Mouse (Mus musculus) CH12.LX (cell line): ENCODE results near the gene Fam169b. TPM values are rescaled to one million over a fixed set of nuclear protein-coding genes. Genes with fewer than 3 reads are reported as not detected.

Source experiments
- DNase-seq: peaks from one replicate; pipeline ENCODE4 v3.0.0-alpha.2; 2013; ENCODE audit errors: extremely low read depth
- H3K27ac ChIP-seq: 2 replicates; pipeline ENCODE4 v1.5.1; 2012; ENCODE audit warnings: low read depth, mild to moderate bottlenecking, control low read depth, moderate library complexity; ENCODE audit not compliant: insufficient read depth
- H3K27me3 ChIP-seq: replicated peaks from 2 replicates; pipeline ENCODE3; 2012; ENCODE audit warnings: inconsistent platforms
- H3K36me3 ChIP-seq, 2 experiments: replicated peaks in 1 of 2; 2 replicates each; pipeline versions ENCODE3 to v1.6.1; 2012; ENCODE audit warnings: inconsistent platforms in 1 of 2, low read length in 1 of 2, mild to moderate bottlenecking in 1 of 2, mixed read lengths in 1 of 2, moderate library complexity in 1 of 2; ENCODE audit not compliant: control insufficient read depth in 1 of 2, insufficient read depth in 1 of 2
- H3K4me1 ChIP-seq, 2 experiments: 2 replicates each; pipeline ENCODE4 v1.6.1; 2012; ENCODE audit warnings: inconsistent platforms in 1 of 2, moderate library complexity in 1 of 2; ENCODE audit not compliant: insufficient read depth in 2 of 2, control insufficient read depth in 1 of 2
- H3K4me2 ChIP-seq: 2 replicates; pipeline ENCODE4 v1.6.1; 2012; ENCODE audit warnings: low read depth, mild to moderate bottlenecking, control low read depth; ENCODE audit not compliant: poor library complexity, insufficient read depth, severe bottlenecking
- H3K4me3 ChIP-seq, 3 experiments: fragments of 150-350 bp in 1 of 3; sonication (generic) in 1 of 3; replicated peaks in 1 of 3; 2 replicates each; pipeline versions ENCODE3 to v1.5.1; 2011 to 2012; ENCODE audit warnings: low read depth in 2 of 3, low read length in 2 of 3, mild to moderate bottlenecking in 2 of 3, moderate library complexity in 2 of 3, control low read depth in 1 of 3, improper control_type of control experiment in 1 of 3, inconsistent platforms in 1 of 3, mixed read lengths in 1 of 3; ENCODE audit not compliant: poor library complexity in 1 of 3
- H3K79me2 ChIP-seq: replicated peaks from 2 replicates; pipeline ENCODE4 v1.6.1; 2012; ENCODE audit warnings: mild to moderate bottlenecking, moderate library complexity; ENCODE audit not compliant: control insufficient read depth, poor library complexity, insufficient read depth, severe bottlenecking; ENCODE audit errors: extremely low read depth
- H3K9ac ChIP-seq: 2 replicates; pipeline ENCODE4 v1.6.1; 2012; ENCODE audit warnings: low read depth, mild to moderate bottlenecking, control low read depth, moderate library complexity; ENCODE audit not compliant: insufficient read depth
- H3K9me3 ChIP-seq: replicated peaks from 2 replicates; pipeline ENCODE3; 2012; ENCODE audit warnings: low read length, inconsistent platforms, mixed read lengths
- CHD2 ChIP-seq: IDR thresholded peaks from 2 replicates; pipeline ENCODE4 v1.6.1; 2011; ENCODE audit warnings: low read length, improper control_type of control experiment
- EP300 ChIP-seq: IDR thresholded peaks from 2 replicates; pipeline ENCODE4 v1.6.1; 2011; ENCODE audit warnings: low read length, improper control_type of control experiment
- GABPA ChIP-seq: IDR thresholded peaks from 2 replicates; pipeline ENCODE4 v1.6.1; 2012; ENCODE audit warnings: low read depth, low read length, improper control_type of control experiment, inconsistent platforms; ENCODE audit not compliant: insufficient replicate concordance
- HCFC1 ChIP-seq: IDR thresholded peaks from 2 replicates; pipeline ENCODE4 v1.6.1; 2012; ENCODE audit warnings: low read depth, mild to moderate bottlenecking, inconsistent platforms, low read length, improper control_type of control experiment
- IRF4 ChIP-seq: IDR thresholded peaks from 2 replicates; pipeline ENCODE4 v1.6.1; 2014; ENCODE audit warnings: low read depth, mild to moderate bottlenecking, inconsistent platforms, low read length, improper control_type of control experiment
- MAFK ChIP-seq: IDR thresholded peaks from 2 replicates; pipeline ENCODE4 v1.6.1; 2011; ENCODE audit warnings: low read length, improper control_type of control experiment; ENCODE audit not compliant: insufficient replicate concordance
- MAX ChIP-seq: IDR thresholded peaks from 2 replicates; pipeline ENCODE4 v1.6.1; 2011; ENCODE audit warnings: low read length, improper control_type of control experiment
- MXI1 ChIP-seq: IDR thresholded peaks from 2 replicates; pipeline ENCODE4 v1.6.1; 2011; ENCODE audit warnings: mild to moderate bottlenecking, low read depth, low read length, improper control_type of control experiment
- NELFE ChIP-seq: IDR thresholded peaks from 2 replicates; pipeline ENCODE4 v1.6.1; 2011; ENCODE audit warnings: low read depth, low read length, improper control_type of control experiment
- POLR2A ChIP-seq: IDR thresholded peaks from 2 replicates; pipeline ENCODE4 v1.6.1; 2011; ENCODE audit warnings: low read depth, mild to moderate bottlenecking, improper control_type of control experiment, low read length
- POLR2AphosphoS2 ChIP-seq: IDR thresholded peaks from 2 replicates; pipeline ENCODE4 v1.6.1; 2011; ENCODE audit warnings: low read depth, low read length, improper control_type of control experiment
- RCOR1 ChIP-seq: conservative IDR thresholded peaks from 2 replicates; pipeline ENCODE4 v1.6.1; 2012; ENCODE audit warnings: low read depth, mild to moderate bottlenecking, inconsistent platforms, low read length, improper control_type of control experiment
- SIN3A ChIP-seq: IDR thresholded peaks from 2 replicates; pipeline ENCODE4 v1.6.1; 2012; ENCODE audit warnings: low read length, improper control_type of control experiment, inconsistent platforms
- TBP ChIP-seq: conservative IDR thresholded peaks from 2 replicates; pipeline ENCODE4 v1.6.1; 2011; ENCODE audit warnings: low read depth, low read length, improper control_type of control experiment
- UBTF ChIP-seq: IDR thresholded peaks from 2 replicates; pipeline ENCODE4 v1.6.1; 2012; ENCODE audit warnings: low read depth, mild to moderate bottlenecking, inconsistent platforms, low read length, improper control_type of control experiment, moderate library complexity
- USF1 ChIP-seq: IDR thresholded peaks from 2 replicates; pipeline ENCODE4 v1.6.1; 2014; ENCODE audit warnings: low read depth, mild to moderate bottlenecking, inconsistent platforms, low read length, improper control_type of control experiment
- ZKSCAN1 ChIP-seq: IDR thresholded peaks from 2 replicates; pipeline ENCODE4 v1.6.1; 2012; ENCODE audit warnings: low read depth, inconsistent platforms, low read length, improper control_type of control experiment, borderline replicate concordance
- ZMIZ1 ChIP-seq: IDR thresholded peaks from 2 replicates; pipeline ENCODE4 v1.6.1; 2012; ENCODE audit warnings: low read depth, mild to moderate bottlenecking, inconsistent platforms, low read length, improper control_type of control experiment
- ZNF384 ChIP-seq: IDR thresholded peaks from 2 replicates; pipeline ENCODE4 v1.6.1; 2012; ENCODE audit warnings: low read depth, low read length, improper control_type of control experiment, inconsistent platforms
- dilution Hi-C: fragments of 300-500 bp; cut with MboI; formaldehyde crosslinking; loops from 2 replicates; pipeline ENCODE4 v1.14.3; 2020; ENCODE audit warnings: low sequenced_read_pairs; ENCODE audit not compliant: extremely low pct_unique_long_range_greater_than_20kb, extremely low pct_ligation_motif_present
- in situ Hi-C: fragments of 300-500 bp; cut with MboI; formaldehyde crosslinking; loops from 3 replicates; pipeline ENCODE4 v1.14.3; 2019; ENCODE audit warnings: low sequenced_read_pairs, low pct_ligation_motif_present, low pct_unique_long_range_greater_than_20kb, mixed read lengths
- polyA plus RNA-seq: library from polyadenylated mRNA; unstranded; fragments of >175 nt; gene quantifications from 2 replicates; pipeline ENCODE4 v1.2.1, GENCODE M21; 2012; ENCODE audit warnings: low read depth; ENCODE audit not compliant: insufficient read length
- total RNA-seq, 2 experiments: library from RNA; depleted of rRNA; stranded (reverse); fragments of 300-350 nt in 1 of 2; fragments of >200 nt in 1 of 2; gene quantifications; 2 replicates each; pipeline ENCODE4 v1.2.3; 2012 to 2014

Fam169b gene
- total and polyA plus RNA-seq, 3 experiments = 15.9 to 17.0 (median 16.2) TPM

- in situ Hi-C loops (no loop called here), dilution Hi-C loops (no loop called here)
- H3K36me3 ChIP-seq = no peaks in the 10 kb centered on the region
- H3K27me3 ChIP-seq = peaks cover 9% of the 10 kb centered on the region
- no peaks in the 10 kb centered on the region for H3K9me3 ChIP-seq
- no peak overlapping the region for H3K4me2 ChIP-seq
- H3K4me3 ChIP-seq = no peak overlapping the region
- no peaks in the 10 kb centered on the region for H3K79me2 ChIP-seq
- TF ChIP-seq MXI1 = no peak
- no peak for TF ChIP-seq TBP
- TF ChIP-seq CHD2 = no peak
- TF ChIP-seq SIN3A = no peak
- TF ChIP-seq ZKSCAN1 = no peak
- no peak for TF ChIP-seq NELFE
- TF ChIP-seq, all 38 proteins: peak for 0
- DNase-seq = no peak
- no peak overlapping the region for H3K27ac ChIP-seq
- peaks cover 0 to 29% of the 10 kb centered on the region in 2 experiments; a peak in 2 of 4 replicates for H3K4me1 ChIP-seq
- H3K9ac ChIP-seq = no peak overlapping the region
These were observed 34.3 kb upstream of the Fam169b start for GRCm38 (mm10) chr7:68239220-68239827.

GRCm38 (mm10) chr7:68241205-68241604 lies 32.4 kb upstream of the Fam169b start:
- dilution Hi-C loops = no loop called here
- no peak for DNase-seq

GRCm38 (mm10) chr7:68245681-68246080 lies 28.0 kb upstream of the Fam169b start:
- H3K4me3 ChIP-seq = no peak overlapping the region
- in situ Hi-C loops = no loop called here
- H3K9ac ChIP-seq = no peak overlapping the region
- peaks cover 5% of the 10 kb centered on the region for H3K9me3 ChIP-seq
- peaks cover 7% of the 10 kb centered on the region for H3K27me3 ChIP-seq
- no peak overlapping the region for H3K4me2 ChIP-seq
- dilution Hi-C loops = no loop called here
- H3K36me3 ChIP-seq = no peaks in the 10 kb centered on the region
- no peak overlapping the region for H3K27ac ChIP-seq
- DNase-seq = no peak
- no peaks in the 10 kb centered on the region for H3K79me2 ChIP-seq
- TF ChIP-seq ZMIZ1 = no peak
- no peak for TF ChIP-seq UBTF
- no peak for TF ChIP-seq USF1
- TF ChIP-seq ZNF384 = no peak
- no peak for TF ChIP-seq IRF4
- no peak for TF ChIP-seq POLR2AphosphoS2
- TF ChIP-seq MAFK = no peak
- no peak for TF ChIP-seq GABPA
- TF ChIP-seq POLR2A = no peak
- TF ChIP-seq RCOR1 = no peak
- no peak for TF ChIP-seq TBP
- no peak for TF ChIP-seq MAX
- no peak for TF ChIP-seq EP300
- TF ChIP-seq CHD2 = no peak
- peaks cover 0 to 9% of the 10 kb centered on the region in 2 experiments; a peak in 1 of 4 replicates for H3K4me1 ChIP-seq

More at GRCm38 (mm10) chr7:68241205-68241604, 32.4 kb upstream of the Fam169b start:
- H3K36me3 ChIP-seq = no peaks in the 10 kb centered on the region
- no peak overlapping the region for H3K4me2 ChIP-seq
- no peaks in the 10 kb centered on the region for H3K79me2 ChIP-seq
- H3K27me3 ChIP-seq = peaks cover 9% of the 10 kb centered on the region
- peaks cover 0 to 19% of the 10 kb centered on the region in 2 experiments; a peak in 2 of 4 replicates for H3K4me1 ChIP-seq
- in situ Hi-C loops = no loop called here
- no peaks in the 10 kb centered on the region for H3K9me3 ChIP-seq
- TF ChIP-seq UBTF (no peak), NELFE (no peak), HCFC1 (no peak)
- TF ChIP-seq, all 38 proteins: peak for 0
- Histone ChIP-seq H3K27ac (no peak overlapping the region), H3K4me3 (no peak overlapping the region), H3K9ac (no peak overlapping the region)
